Mouse (Mus musculus): Measurements from ENCODE around the gene Ist1.

DNA sequence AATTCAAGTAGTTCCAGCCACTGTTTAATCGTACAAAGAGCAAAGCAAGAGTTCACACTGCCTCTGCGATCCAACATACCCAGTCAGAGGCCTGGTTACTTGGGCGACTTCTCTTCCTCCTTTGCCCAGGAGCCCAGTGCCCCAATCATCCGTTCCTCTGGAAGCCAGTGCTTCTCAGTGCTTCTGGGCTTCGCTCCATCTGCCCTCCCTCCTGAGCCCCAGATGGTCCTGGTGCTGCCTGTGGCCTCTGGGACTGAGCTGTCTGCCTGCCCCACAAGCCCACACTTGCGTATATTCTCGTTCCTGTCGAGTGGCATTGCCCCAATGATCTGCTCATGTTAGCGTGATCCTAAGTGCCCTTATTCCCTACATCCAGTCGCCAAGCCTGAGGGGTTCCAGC, 42.3 kb downstream of the Ist1 start:
- TF ChIP-seq GATA1 (IDR thresholded peaks at IDR 0.05; ENCODE audit: low read length) (no peak), TAL1 (IDR thresholded peaks at IDR 0.05; ENCODE audit: low read length) (no peak)
